Mouse (Mus musculus) gastrocnemius, adult 2 months (tissue): Measurements from ENCODE around the gene Sigmar1. TPM values are rescaled to one million over a fixed set of nuclear protein-coding genes. Genes with fewer than 3 reads are reported as not detected.
"Not testable (repeated sequence)": the region's sequence is repeated elsewhere in the genome, so short reads cannot be mapped to it uniquely, and the experiment has no call there.

Experiments used
- DNase-seq: peaks from one replicate; pipeline ENCODE4 v3.0.0; 2022
- H3K27ac ChIP-seq: fragments of 200-600 bp; 2 replicates; pipeline ENCODE4 v1.8.1; 2022; ENCODE audit warnings: mild to moderate bottlenecking
- H3K4me3 ChIP-seq: fragments of 200-600 bp; 2 replicates; pipeline ENCODE4 v1.8.1; 2022; ENCODE audit warnings: mild to moderate bottlenecking, moderate library complexity
- CTCF ChIP-seq: fragments of 200-600 bp; IDR thresholded peaks from 2 replicates; pipeline ENCODE4 v1.8.1; 2022; ENCODE audit warnings: antibody characterized with exemption, mild to moderate bottlenecking, moderate library complexity
- intact Hi-C: fragments of 180-260 bp; cut with DNase I; formaldehyde crosslinking; loops from one replicate; pipeline ENCODE4 v1.15.1; 2025
- total RNA-seq, 2 experiments: library from RNA; stranded (reverse); gene quantifications; 2 replicates each; pipeline ENCODE4 v1.2.3; 2021

The Sigmar1 gene
- total RNA-seq, 2 experiments from 2014 or later, result 8.2 to 13.3 TPM

GRCm38 (mm10) chr4:41713197-41714067, 42.5 kb downstream of the Sigmar1 start, which contains the start of gene Rpp25l:
Gene Rpp25l, minus strand, starts transcription at chr4:41713534.
- Histone ChIP-seq H3K27ac (peak within 1 kb of the TSS; percentile 95), H3K4me3 (peak within 1 kb of the TSS; percentile 84)
- intact Hi-C loops, result loop anchor here (1.0 kb wide), 1 partner anchor 24 kb away; no protein-coding TSS in a partner anchor
- TF ChIP-seq CTCF, result peak; percentile 45
- peak; percentile 91 for DNase-seq

DNA sequence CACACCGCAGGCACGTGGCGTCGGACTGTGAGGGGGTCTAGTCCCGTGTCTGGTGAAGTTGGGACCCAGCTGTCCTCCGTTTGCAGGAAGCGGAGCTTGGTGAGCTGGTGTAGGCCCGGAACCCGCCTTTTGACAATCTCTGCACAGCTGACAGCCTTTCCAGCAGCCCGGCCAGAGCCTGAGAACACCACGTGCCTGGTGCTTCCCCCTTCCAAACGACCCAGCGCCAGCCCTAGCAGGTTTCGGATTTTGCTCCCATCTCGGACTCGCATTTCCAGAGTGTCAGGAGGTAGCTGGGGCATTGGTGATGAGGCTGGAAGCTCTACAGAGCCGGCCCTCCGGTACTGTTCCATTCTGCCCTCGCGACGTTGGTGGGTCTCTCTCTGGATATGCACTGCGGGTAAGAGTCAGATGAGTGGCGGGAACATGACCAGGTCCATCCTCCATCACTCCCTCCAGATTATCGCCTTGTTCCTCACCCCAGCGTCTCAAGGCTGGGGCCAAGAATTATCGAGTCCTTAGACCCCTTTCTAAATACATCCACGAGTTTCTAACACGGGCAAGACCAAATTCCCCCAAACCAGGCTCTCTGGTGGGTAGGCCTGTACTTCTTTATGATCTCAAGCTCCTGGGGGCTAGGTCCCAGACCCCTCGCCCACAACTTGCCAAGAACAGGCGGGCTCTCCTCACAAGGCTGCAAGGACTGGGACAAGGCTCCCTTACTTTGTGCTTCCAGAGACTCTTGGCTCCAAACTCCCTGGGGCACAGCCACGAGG, 43.3 kb downstream of the Sigmar1 start:
- Histone ChIP-seq H3K27ac (peak overlapping the region; percentile 95), H3K4me3 (peak overlapping the region; percentile 84)
- no peak for TF ChIP-seq CTCF
- peak; percentile 82 for DNase-seq
- intact Hi-C loops, result no loop called here

DNA sequence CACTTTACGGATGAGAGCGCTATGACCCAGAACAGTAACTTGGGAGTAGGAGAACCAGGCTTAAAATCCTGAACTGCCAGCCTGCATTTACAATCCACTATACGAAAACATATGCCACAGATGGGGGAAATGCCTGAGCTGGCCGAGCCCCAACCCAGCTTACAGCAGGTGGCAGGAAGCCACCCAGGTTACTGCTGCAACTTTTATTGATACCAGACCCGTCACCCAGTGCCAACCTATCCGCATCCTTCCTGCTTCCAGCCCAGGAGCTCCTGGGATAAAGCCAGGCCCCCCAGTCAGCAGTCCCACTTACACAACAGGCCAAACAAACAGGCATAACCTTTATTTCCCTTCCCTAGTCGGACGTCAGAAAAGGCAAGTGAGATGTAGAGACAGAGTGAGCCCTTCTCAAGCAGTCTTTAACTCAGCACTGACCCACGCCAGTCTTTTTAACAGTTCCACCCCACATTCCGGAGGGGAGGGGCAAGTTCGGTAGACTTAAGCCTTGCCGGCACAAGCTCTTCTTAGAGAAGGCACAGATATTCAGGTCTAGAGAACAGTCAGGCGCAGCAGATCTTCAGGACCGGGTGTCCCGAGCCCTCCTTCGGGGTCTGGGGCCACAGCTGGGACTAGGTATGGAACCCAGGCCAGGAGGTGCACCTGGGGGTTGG, 44.1 kb downstream of the Sigmar1 start:
- intact Hi-C loops, result no loop called here
- Histone ChIP-seq H3K27ac (peak overlapping the region; percentile 95), H3K4me3 (peak overlapping the region; percentile 84)
- TF ChIP-seq CTCF, result no peak
- peak; percentile 47 for DNase-seq

GRCm38 (mm10) chr4:41710229-41710628, 45.7 kb downstream of the Sigmar1 start:
- H3K4me3 ChIP-seq, result no peak overlapping the region
- DNase-seq, result no peak
- H3K27ac ChIP-seq, result no peak overlapping the region
- peak; percentile 38 for TF ChIP-seq CTCF
- intact Hi-C loops, result no loop called here

GRCm38 (mm10) chr4:41708192-41708745, 47.7 kb downstream of the Sigmar1 start:
- H3K4me3 ChIP-seq, result no peak overlapping the region
- no peak overlapping the region for H3K27ac ChIP-seq
- intact Hi-C loops, result loop anchor here (2.0 to 5.0 kb wide), 4 partner anchors 53 to 186 kb away; no protein-coding TSS in a partner anchor
- no peak for DNase-seq
- peak; percentile 81 for TF ChIP-seq CTCF

DNA sequence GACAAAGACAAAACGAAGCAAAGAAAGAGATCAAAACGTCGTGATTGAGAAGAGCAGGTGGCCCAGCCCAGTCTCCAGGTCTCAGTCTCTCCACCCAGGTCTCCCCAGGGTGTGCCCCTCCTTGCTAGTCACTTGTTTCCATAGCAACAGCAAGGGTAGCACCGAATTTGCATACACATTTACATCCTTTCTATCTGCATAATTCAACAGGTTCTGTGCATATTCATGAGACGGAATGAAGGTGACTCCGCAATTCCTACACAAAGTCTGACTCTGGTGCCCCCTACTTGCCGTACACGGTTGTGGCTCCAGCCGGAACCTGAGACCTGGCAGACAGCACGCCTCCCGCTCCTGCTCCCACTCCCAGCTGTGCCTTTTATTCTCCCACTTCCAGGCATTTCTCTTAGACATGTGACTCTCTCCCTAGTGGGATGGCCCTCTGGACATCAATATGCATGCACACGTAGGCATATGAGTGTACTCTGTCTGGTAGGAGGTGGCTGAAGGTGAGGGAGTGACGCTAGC, 48.9 kb downstream of the Sigmar1 start:
- intact Hi-C loops, result loop anchor here (2.0 to 5.0 kb wide), 2 partner anchors 185 to 238 kb away; no protein-coding TSS in a partner anchor
- H3K4me3 ChIP-seq, result peak overlapping the region; percentile 50
- H3K27ac ChIP-seq, result 0 out of 2 replicates have a peak overlapping the region, but pooled peaks have one; percentile 2
- peak; percentile 80 for DNase-seq
- TF ChIP-seq CTCF, result peak; percentile 78

- intact Hi-C loops, result loop anchor here (2.0 to 5.0 kb wide), 2 partner anchors 184 to 237 kb away; no protein-coding TSS in a partner anchor
- peak; percentile 69 for DNase-seq
- H3K4me3 ChIP-seq, result no peak overlapping the region
- H3K27ac ChIP-seq, result 0 out of 2 replicates have a peak overlapping the region, but pooled peaks have one; percentile 2
- no peak for TF ChIP-seq CTCF
These were observed 49.8 kb downstream of the Sigmar1 start for GRCm38 (mm10) chr4:41705922-41706754.

DNA sequence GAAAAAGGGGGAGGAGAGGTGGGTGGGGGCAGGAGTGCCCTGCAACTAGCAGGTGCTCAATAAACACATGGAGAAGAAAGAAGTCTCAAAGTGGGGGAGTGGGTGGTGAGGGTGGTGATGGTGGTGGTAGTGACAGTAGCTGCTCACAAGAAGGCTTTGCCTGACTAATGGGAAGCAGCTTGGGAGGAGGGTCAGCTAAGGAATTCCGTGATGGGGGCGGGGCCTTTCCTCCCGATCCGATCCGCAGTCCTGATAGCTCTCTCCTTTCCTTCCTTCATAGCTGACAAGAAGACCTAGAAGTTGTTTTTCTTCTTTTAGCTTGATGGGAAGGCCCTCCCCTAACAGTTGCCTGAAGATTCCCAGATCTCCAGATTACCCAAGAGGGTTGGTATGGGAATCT, 51.3 kb downstream of the Sigmar1 start:
- no peak for TF ChIP-seq CTCF
- Histone ChIP-seq H3K27ac (no peak overlapping the region), H3K4me3 (no peak overlapping the region)
- DNase-seq, result no peak
- intact Hi-C loops, result loop anchor here (5.0 kb wide), 1 partner anchor 182 kb away; no protein-coding TSS in a partner anchor

- H3K4me3 ChIP-seq, H3K27ac ChIP-seq, DNase-seq, intact Hi-C loops: not testable (repeated sequence)
These were observed 53.7 kb downstream of the Sigmar1 start for GRCm38 (mm10) chr4:41702226-41702625.

GRCm38 (mm10) chr4:41700224-41700623, 55.7 kb downstream of the Sigmar1 start:
- intact Hi-C loops, H3K4me3 ChIP-seq, H3K27ac ChIP-seq: not testable (repeated sequence)
- DNase-seq, result peak; percentile 74

- H3K27ac ChIP-seq, result peak within 1 kb of the TSS; percentile 84
- peak; percentile 58 for DNase-seq
- H3K4me3 ChIP-seq, intact Hi-C loops: not testable (repeated sequence)
These were observed 56.2 kb downstream of the Sigmar1 start, which contains the start of gene Il11ra1 for GRCm38 (mm10) chr4:41699783-41700182. Gene Il11ra1, plus strand, starts transcription at chr4:41699989.

DNA sequence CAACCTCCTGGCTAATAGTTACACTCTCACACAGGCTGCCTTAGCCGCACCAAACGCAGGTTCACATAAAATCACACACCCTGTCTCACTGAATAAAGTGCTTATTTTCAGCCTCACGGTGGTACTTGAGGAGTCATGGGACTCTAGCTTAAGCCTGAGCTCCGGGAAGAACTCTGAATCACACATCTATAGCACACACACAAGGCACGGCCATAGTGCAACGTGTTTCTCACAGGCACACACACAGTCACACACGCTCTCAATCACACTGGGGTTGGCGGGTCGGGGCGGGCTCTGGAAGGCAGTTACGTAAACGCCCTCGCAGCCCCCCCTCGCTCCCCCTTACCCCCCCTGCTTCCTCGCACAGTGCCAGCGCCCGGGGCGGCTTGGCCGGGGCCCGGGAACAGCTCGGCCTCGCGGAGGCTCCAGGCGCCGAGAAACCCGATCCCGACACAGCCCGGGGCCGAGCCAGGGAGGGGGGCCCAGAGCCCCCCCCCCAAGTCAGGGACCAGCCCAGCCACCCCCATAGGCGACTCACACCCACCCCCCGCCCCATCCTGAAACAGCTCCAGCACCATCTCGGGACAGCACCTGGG, 57.4 kb downstream of the Sigmar1 start:
- H3K4me3 ChIP-seq, intact Hi-C loops: not testable (repeated sequence)
- DNase-seq, result peak; percentile 92
- peak overlapping the region; percentile 73 for H3K27ac ChIP-seq
